Mouse (Mus musculus): ENCODE measurements around the gene Ebna1bp2. TPM values are rescaled to one million over a fixed set of nuclear protein-coding genes. Genes with fewer than 3 reads are reported as not detected.

Gene Ebna1bp2
- polyA plus RNA-seq, 1 experiment from 2014 or later, result 151 TPM

DNA sequence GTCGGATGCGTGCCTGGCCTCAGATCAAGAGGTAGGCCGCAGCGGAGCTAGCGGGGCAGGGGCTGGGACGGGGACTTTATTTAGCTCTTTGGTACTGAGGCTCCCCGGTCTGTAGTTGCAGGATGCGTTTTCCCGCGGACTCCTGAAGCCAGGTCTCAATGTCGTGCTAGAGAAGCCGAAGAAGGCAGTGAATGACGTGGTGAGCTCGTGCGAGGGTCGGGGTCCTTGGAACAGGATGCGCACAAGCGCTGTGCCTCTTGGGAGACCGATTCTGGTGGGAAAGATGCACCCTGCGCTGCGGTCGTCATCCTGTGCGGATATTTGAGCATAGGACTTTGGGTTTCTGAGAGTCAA lies 345 bp downstream of the Ebna1bp2 start:
- peak overlapping the region; percentile 75 for H3K9ac ChIP-seq
- ATAC-seq (ENCODE audit: low FRiP score), result peak; percentile 53
- H3K4me3 ChIP-seq, result peak overlapping the region; percentile 78
- peaks cover 10% of the 10 kb centered on the region; the same call in 1 of the 2 replicates for H3K9me3 ChIP-seq (replicated peaks)
- peak overlapping the region; percentile 86 for H3K4me2 ChIP-seq (replicated peaks)
- peaks cover 10% of the 10 kb centered on the region for H3K4me1 ChIP-seq
- under 1% methylated on average over 23 of the region's 23 CpGs for WGBS
- H3K27me3 ChIP-seq, result no peaks in the 10 kb centered on the region
- no peak overlapping the region for H3K27ac ChIP-seq
- H3K36me3 ChIP-seq, result peaks cover 32% of the 10 kb centered on the region

DNA sequence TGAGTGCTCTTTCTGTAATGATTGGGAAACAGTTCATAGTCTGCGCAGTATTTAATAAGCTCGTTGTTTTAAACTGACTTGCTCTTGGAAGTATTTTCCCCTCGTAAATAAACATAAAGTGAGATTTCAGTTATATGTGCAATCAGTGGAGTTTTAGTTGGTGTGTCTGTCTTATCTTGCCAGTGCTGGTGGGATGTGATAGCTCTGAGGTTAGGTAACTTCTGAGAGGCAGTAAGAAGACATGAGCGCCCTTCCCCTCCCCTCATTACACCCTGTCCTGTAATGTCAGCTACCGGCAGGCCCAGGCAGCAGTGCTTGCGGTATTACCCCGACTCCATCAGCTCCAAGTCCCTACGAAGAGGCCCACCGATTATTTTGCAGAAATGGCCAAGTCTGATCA lies 1.2 kb downstream of the Ebna1bp2 start:
- Histone ChIP-seq H3K9ac (peak overlapping the region; percentile 75; the same call in 1 of the 2 replicates), H3K4me2 (replicated peaks) (peak overlapping the region; percentile 86), H3K4me1 (peaks cover 10% of the 10 kb centered on the region), H3K27ac (no peak overlapping the region), H3K36me3 (peaks cover 41% of the 10 kb centered on the region), H3K27me3 (no peaks in the 10 kb centered on the region), H3K4me3 (peak overlapping the region; percentile 78), H3K9me3 (replicated peaks) (peaks cover 10% of the 10 kb centered on the region; the same call in 1 of the 2 replicates)
- no peak for ATAC-seq (ENCODE audit: low FRiP score)
- 93% methylated on average over 9 of the region's 9 CpGs for WGBS

DNA sequence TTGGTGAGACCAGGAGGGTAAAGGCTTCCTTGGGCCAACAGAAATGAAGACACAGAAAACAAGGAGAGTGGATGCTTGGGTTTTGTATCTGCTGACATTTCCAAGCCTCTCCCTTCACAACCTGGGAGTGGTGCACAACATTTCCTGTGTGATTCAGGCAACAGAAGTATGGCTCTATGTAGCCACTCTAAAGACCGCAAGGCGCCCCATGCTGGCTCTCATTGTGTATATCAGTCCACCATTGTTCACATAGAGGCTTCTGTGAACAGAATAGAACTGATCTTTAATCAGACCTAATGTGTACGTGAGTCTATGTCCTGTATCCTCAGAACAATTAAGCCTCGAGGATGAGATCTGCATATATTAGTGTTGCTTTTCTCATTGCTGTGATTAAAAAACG lies 9.7 kb downstream of the Ebna1bp2 start:
- no peaks in the 10 kb centered on the region for H3K27me3 ChIP-seq
- H3K4me3 ChIP-seq, result no peak overlapping the region
- 83% methylated on average over 5 of the region's 5 CpGs for WGBS
- H3K4me2 ChIP-seq (replicated peaks), result no peak overlapping the region
- peaks cover 50% of the 10 kb centered on the region for H3K36me3 ChIP-seq
- no peak overlapping the region for H3K9ac ChIP-seq
- H3K9me3 ChIP-seq (replicated peaks), result no peaks in the 10 kb centered on the region
- no peak for ATAC-seq (ENCODE audit: low FRiP score)
- no peak overlapping the region for H3K27ac ChIP-seq
- H3K4me1 ChIP-seq, result no peaks in the 10 kb centered on the region

DNA sequence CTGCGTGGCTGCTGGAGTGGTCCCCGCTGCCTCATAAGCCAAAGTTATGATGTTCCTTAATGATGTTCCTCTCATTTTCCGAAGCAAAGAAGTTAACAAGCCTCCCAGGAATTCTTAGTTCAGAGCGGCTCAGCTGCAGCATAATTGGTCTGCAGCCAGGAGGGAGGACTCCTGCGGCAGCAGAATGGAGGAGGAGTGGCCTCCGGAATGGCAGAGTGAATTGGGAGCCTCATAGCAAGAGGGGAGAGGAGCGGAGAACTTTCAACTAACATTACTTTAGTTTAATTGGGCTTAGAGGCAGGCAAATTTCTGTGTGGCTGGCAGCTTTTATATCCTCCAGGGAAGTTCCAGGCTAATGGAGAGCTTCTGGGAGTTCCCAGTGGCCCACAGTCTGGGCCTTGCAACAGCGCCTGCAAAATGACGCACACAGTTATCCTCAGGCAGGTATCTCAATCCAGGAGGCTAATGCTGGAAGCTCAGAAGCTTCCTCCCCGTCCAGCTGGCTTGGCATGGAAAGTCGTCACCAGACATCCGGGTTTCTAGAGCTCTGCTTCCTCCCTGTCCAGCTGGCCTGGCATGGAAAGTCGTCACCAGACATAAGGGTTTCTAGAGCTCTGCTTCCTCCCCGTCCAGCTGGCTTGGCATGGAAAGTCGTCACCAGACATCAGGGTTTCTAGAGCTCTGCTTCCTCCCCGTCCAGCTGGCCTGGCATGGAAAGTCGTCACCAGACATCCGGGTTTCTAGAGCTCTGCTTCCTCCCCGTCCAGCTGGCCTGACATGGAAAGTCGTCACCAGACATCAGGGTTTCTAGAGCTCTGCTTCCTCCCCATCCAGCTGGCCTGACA lies 22.0 kb downstream of the Ebna1bp2 start:
- no peaks in the 10 kb centered on the region for H3K36me3 ChIP-seq
- H3K9me3 ChIP-seq (replicated peaks), result no peaks in the 10 kb centered on the region
- no peaks in the 10 kb centered on the region for H3K4me1 ChIP-seq
- no peak for ATAC-seq (ENCODE audit: low FRiP score)
- no peak overlapping the region for H3K4me3 ChIP-seq
- WGBS, result 47% methylated on average over 20 of the region's 20 CpGs
- no peak overlapping the region for H3K27ac ChIP-seq
- no peak overlapping the region for H3K4me2 ChIP-seq (replicated peaks)
- no peak overlapping the region for H3K9ac ChIP-seq
- H3K27me3 ChIP-seq, result no peaks in the 10 kb centered on the region

DNA sequence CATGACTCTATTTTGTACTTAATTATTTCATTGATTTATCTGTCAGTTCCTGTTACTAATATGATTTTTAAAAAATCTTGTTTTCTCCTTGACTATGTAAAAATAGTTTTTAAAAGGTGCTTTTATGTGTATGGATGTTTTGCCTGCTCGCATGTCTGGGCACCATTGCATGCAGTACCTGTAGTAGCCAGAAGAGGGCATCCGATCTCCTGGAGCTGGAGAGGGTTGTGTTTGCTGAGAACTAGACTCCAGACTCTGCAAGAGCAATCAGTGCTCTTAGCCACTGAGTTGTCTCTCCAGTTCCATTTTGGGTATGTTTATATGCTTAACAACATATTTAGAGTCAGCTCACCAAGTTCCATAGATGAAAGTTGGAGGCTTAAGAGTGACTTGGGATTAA lies 24.6 kb downstream of the Ebna1bp2 start:
- Histone ChIP-seq H3K9ac (no peak overlapping the region), H3K27ac (no peak overlapping the region), H3K4me1 (no peaks in the 10 kb centered on the region), H3K27me3 (no peaks in the 10 kb centered on the region), H3K4me2 (replicated peaks) (no peak overlapping the region), H3K36me3 (no peaks in the 10 kb centered on the region), H3K4me3 (no peak overlapping the region), H3K9me3 (replicated peaks) (no peaks in the 10 kb centered on the region)
- 15% methylated on average over 2 of the region's 2 CpGs for WGBS
- ATAC-seq (ENCODE audit: low FRiP score), result no peak

DNA sequence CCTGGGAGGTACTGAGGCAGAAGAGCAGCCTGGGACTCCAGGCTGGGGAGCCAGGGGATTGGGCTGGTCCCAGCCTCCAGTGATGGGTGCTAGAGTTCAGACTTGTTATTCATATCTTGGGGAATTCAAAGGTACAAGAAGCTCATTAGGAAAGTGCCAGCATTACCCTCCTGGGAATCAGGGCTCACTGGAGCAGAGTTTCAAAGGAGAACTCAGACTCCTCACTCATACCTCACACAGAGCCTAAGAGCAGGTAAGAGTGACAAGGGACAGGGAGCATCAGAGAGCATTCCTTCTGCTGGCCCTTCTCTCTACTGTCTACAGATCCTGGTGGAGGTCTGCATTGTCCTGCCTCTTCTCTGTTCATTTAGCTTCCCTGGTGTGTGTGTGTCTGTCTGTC lies 38.1 kb downstream of the Ebna1bp2 start, which contains the start of gene Olfr62:
Gene Olfr62 (plus strand): TSS at position 301 of the 400 bp plus-strand sequence.
- H3K27ac ChIP-seq, result no peak within 1 kb of the TSS
- no peaks in the 10 kb centered on the region for H3K9me3 ChIP-seq (replicated peaks)
- no peaks in the 10 kb centered on the region for H3K36me3 ChIP-seq
- H3K4me2 ChIP-seq (replicated peaks), result no peak within 1 kb of the TSS
- H3K4me3 ChIP-seq, result no peak within 1 kb of the TSS
- no peaks in the 10 kb centered on the region for H3K4me1 ChIP-seq
- H3K9ac ChIP-seq, result no peak within 1 kb of the TSS
- no peak for ATAC-seq (ENCODE audit: low FRiP score)
- no peaks in the 10 kb centered on the region for H3K27me3 ChIP-seq

Other genes starting within 250 kb of the Ebna1bp2 start
- 11.5 and 13.6 TPM in 2 replicates for gene Szt2, start 211.5 kb upstream of the Ebna1bp2 start, polyA plus RNA-seq (2016; fragmentation: Nextera tagmentation; extraction: Ambion mirVana)
- 125 and 131 TPM in 2 replicates for gene Med8, start 211.5 kb upstream of the Ebna1bp2 start, polyA plus RNA-seq (2016; fragmentation: Nextera tagmentation; extraction: Ambion mirVana)
- gene Elovl1, start 192.7 kb upstream of the Ebna1bp2 start, polyA plus RNA-seq (2016; fragmentation: Nextera tagmentation; extraction: Ambion mirVana), result 38.6 and 41.7 TPM in 2 replicates
- 151 and 168 TPM in 2 replicates for gene Cdc20, start 183.4 kb upstream of the Ebna1bp2 start, polyA plus RNA-seq (2016; fragmentation: Nextera tagmentation; extraction: Ambion mirVana)
- 0.53 and 0.56 TPM in 2 replicates for gene Mpl, start 163.3 kb upstream of the Ebna1bp2 start, polyA plus RNA-seq (2016; fragmentation: Nextera tagmentation; extraction: Ambion mirVana)
- 19.0 and 21.1 TPM in 2 replicates for gene Tie1, start 130.7 kb upstream of the Ebna1bp2 start, polyA plus RNA-seq (2016; fragmentation: Nextera tagmentation; extraction: Ambion mirVana)
- gene 2610528J11Rik, start 93.8 kb upstream of the Ebna1bp2 start, polyA plus RNA-seq (2016; fragmentation: Nextera tagmentation; extraction: Ambion mirVana), result 0.50 and 1.2 TPM in 2 replicates
- gene Tmem125, start 76.8 kb upstream of the Ebna1bp2 start, polyA plus RNA-seq (2016; fragmentation: Nextera tagmentation; extraction: Ambion mirVana), result 0.72 and 0.81 TPM in 2 replicates
- gene Cfap57, start within 50 bp of the Ebna1bp2 start, polyA plus RNA-seq (2016; fragmentation: Nextera tagmentation; extraction: Ambion mirVana), result 1.7 TPM in 2 replicates
- not detected in 2 replicates for gene Olfr62, start 38.2 kb downstream of the Ebna1bp2 start, polyA plus RNA-seq (2016; fragmentation: Nextera tagmentation; extraction: Ambion mirVana)
- 0.09 TPM in 1 of 2 replicates, not detected in the other for gene Olfr1342, start 72.0 kb downstream of the Ebna1bp2 start, polyA plus RNA-seq (2016; fragmentation: Nextera tagmentation; extraction: Ambion mirVana)
- gene Olfr1341, start 82.7 kb downstream of the Ebna1bp2 start, polyA plus RNA-seq (2016; fragmentation: Nextera tagmentation; extraction: Ambion mirVana), result not detected in 2 replicates
- not detected in 2 replicates for gene Olfr1340, start 99.3 kb downstream of the Ebna1bp2 start, polyA plus RNA-seq (2016; fragmentation: Nextera tagmentation; extraction: Ambion mirVana)
- not detected in 2 replicates for gene Olfr1339, start 111.4 kb downstream of the Ebna1bp2 start, polyA plus RNA-seq (2016; fragmentation: Nextera tagmentation; extraction: Ambion mirVana)
- gene Olfr1338, start 137.9 kb downstream of the Ebna1bp2 start, polyA plus RNA-seq (2016; fragmentation: Nextera tagmentation; extraction: Ambion mirVana), result not detected in 2 replicates
- gene Olfr1337, start 161.8 kb downstream of the Ebna1bp2 start, polyA plus RNA-seq (2016; fragmentation: Nextera tagmentation; extraction: Ambion mirVana), result not detected in 2 replicates
- not detected in 2 replicates for gene Olfr1335, start 189.1 kb downstream of the Ebna1bp2 start, polyA plus RNA-seq (2016; fragmentation: Nextera tagmentation; extraction: Ambion mirVana)
- not detected in 2 replicates for gene Olfr1333, start 215.5 kb downstream of the Ebna1bp2 start, polyA plus RNA-seq (2016; fragmentation: Nextera tagmentation; extraction: Ambion mirVana)
- gene Olfr1331, start 243.8 kb downstream of the Ebna1bp2 start, polyA plus RNA-seq (2016; fragmentation: Nextera tagmentation; extraction: Ambion mirVana), result not detected in 2 replicates